Mouse (Mus musculus): ENCODE results near the gene Trim28.

Gene Trim28

GRCm38 (mm10) chr7:12995862-12996261 lies 3.1 kb upstream of the Trim28 start:
- in situ Hi-C loops (cut with MboI; ENCODE audit: unreplicated experiment in 2 of 2), result loop anchor here in 1 of 2 experiments (25.0 kb wide), 1 partner anchor 509 kb away; the partner anchor contains the start of gene Zfp606

GRCm38 (mm10) chr7:12997230-12997629 lies 1.7 kb upstream of the Trim28 start:
- in situ Hi-C loops (cut with MboI; ENCODE audit: unreplicated experiment in 2 of 2), result loop anchor here in 1 of 2 experiments (25.0 kb wide), 1 partner anchor 510 kb away; the partner anchor contains the start of gene Zfp606

- in situ Hi-C loops (cut with MboI; ENCODE audit: unreplicated experiment in 2 of 2), result loop anchor here in 1 of 2 experiments (25.0 kb wide), 1 partner anchor 511 kb away; the partner anchor contains the start of gene Zfp606
These were observed 861 bp upstream of the Trim28 start, which contains the start of gene Slc27a5 for GRCm38 (mm10) chr7:12998053-12998452. TSS of gene Slc27a5 (minus strand) at chr7:12998192.

- in situ Hi-C loops (cut with MboI; ENCODE audit: unreplicated experiment in 2 of 2), result loop anchor here in 1 of 2 experiments (25.0 kb wide), 2 partner anchors 514 to 1389 kb away; partner anchors contain the start of genes Zfp606 and Zscan4-ps3
These were observed 2.7 kb downstream of the Trim28 start for GRCm38 (mm10) chr7:13001584-13001983.

GRCm38 (mm10) chr7:13003380-13003779 lies 4.5 kb downstream of the Trim28 start:
- in situ Hi-C loops (cut with MboI; ENCODE audit: unreplicated experiment in 2 of 2), result loop anchor here in 1 of 2 experiments (25.0 kb wide), 2 partner anchors 516 to 1391 kb away; partner anchors contain the start of genes Zfp606 and Zscan4-ps3

GRCm38 (mm10) chr7:13006011-13006410 lies 7.1 kb downstream of the Trim28 start:
- in situ Hi-C loops (cut with MboI; ENCODE audit: unreplicated experiment in 2 of 2), result loop anchor here (5.0 to 25.0 kb wide), 4 partner anchors 36 to 1394 kb away; partner anchors contain the start of genes Zfp606 (in 1 of the 2) and Zscan4-ps3 (in 1 of the 2)

- in situ Hi-C loops (cut with MboI; ENCODE audit: unreplicated experiment in 2 of 2), result loop anchor here (5.0 to 25.0 kb wide), 4 partner anchors 36 to 1394 kb away; partner anchors contain the start of genes Zfp606 (in 1 of the 2) and Zscan4-ps3 (in 1 of the 2)
These were observed 7.6 kb downstream of the Trim28 start for GRCm38 (mm10) chr7:13006531-13006930.

GRCm38 (mm10) chr7:13007341-13008092 lies 8.6 kb downstream of the Trim28 start:
- in situ Hi-C loops (cut with MboI; ENCODE audit: unreplicated experiment in 2 of 2), result loop anchor here (5.0 to 25.0 kb wide), 4 partner anchors 35 to 1395 kb away; partner anchors contain the start of genes Zfp606 (in 1 of the 2) and Zscan4-ps3 (in 1 of the 2)

- in situ Hi-C loops (cut with MboI; ENCODE audit: unreplicated experiment in 2 of 2), result loop anchor here (5.0 to 25.0 kb wide), 4 partner anchors 33 to 1397 kb away; partner anchors contain the start of genes Zfp606 (in 1 of the 2) and Zscan4-ps3 (in 1 of the 2)
These were observed 10.5 kb downstream of the Trim28 start for GRCm38 (mm10) chr7:13009143-13010004.

- in situ Hi-C loops (cut with MboI; ENCODE audit: unreplicated experiment in 2 of 2), result loop anchor here in 1 of 2 experiments (25.0 kb wide), 2 partner anchors 523 to 1398 kb away; partner anchors contain the start of genes Zfp606 and Zscan4-ps3
These were observed 11.3 kb downstream of the Trim28 start, which contains the start of gene Zbtb45 for GRCm38 (mm10) chr7:13010005-13010908. TSS of gene Zbtb45 (minus strand) at chr7:13010034.

- in situ Hi-C loops (cut with MboI; ENCODE audit: unreplicated experiment in 2 of 2), result loop anchor here in 1 of 2 experiments (25.0 kb wide), 2 partner anchors 526 to 1401 kb away; partner anchors contain the start of genes Zfp606 and Zscan4-ps3
These were observed 14.8 kb downstream of the Trim28 start for GRCm38 (mm10) chr7:13013671-13014070.

- in situ Hi-C loops (cut with MboI; ENCODE audit: unreplicated experiment in 2 of 2), result loop anchor here in 1 of 2 experiments (25.0 kb wide), 2 partner anchors 527 to 1402 kb away; partner anchors contain the start of genes Zfp606 and Zscan4-ps3
These were observed 15.4 kb downstream of the Trim28 start for GRCm38 (mm10) chr7:13014275-13014839.

- in situ Hi-C loops (cut with MboI; ENCODE audit: unreplicated experiment in 2 of 2), result loop anchor here in 1 of 2 experiments (25.0 kb wide), 2 partner anchors 528 to 1403 kb away; partner anchors contain the start of genes Zfp606 and Zscan4-ps3
These were observed 16.3 kb downstream of the Trim28 start for GRCm38 (mm10) chr7:13015217-13015616.

- in situ Hi-C loops (cut with MboI; ENCODE audit: unreplicated experiment in 2 of 2), result loop anchor here (10.0 to 25.0 kb wide), 3 partner anchors 58 to 1411 kb away; partner anchors contain the start of genes Zfp324 (in 1 of the 2), Zfp606 (in 1 of the 2) and Zscan4-ps3 (in 1 of the 2)
These were observed 24.0 kb downstream of the Trim28 start for GRCm38 (mm10) chr7:13022773-13023535.

GRCm38 (mm10) chr7:13023928-13024731 lies 25.2 kb downstream of the Trim28 start:
- in situ Hi-C loops (cut with MboI; ENCODE audit: unreplicated experiment in 2 of 2), result loop anchor here (10.0 to 25.0 kb wide), 3 partner anchors 59 to 1412 kb away; partner anchors contain the start of genes Zfp324 (in 1 of the 2), Zfp606 (in 1 of the 2) and Zscan4-ps3 (in 1 of the 2)

GRCm38 (mm10) chr7:13024805-13025204 lies 25.9 kb downstream of the Trim28 start:
- in situ Hi-C loops (cut with MboI; ENCODE audit: unreplicated experiment in 2 of 2), result loop anchor here (10.0 to 25.0 kb wide), 3 partner anchors 60 to 1413 kb away; partner anchors contain the start of genes Zfp324 (in 1 of the 2), Zfp606 (in 1 of the 2) and Zscan4-ps3 (in 1 of the 2)

All from v-Abl transformed pro-B cells (cell line).